Mouse (Mus musculus): ENCODE results near the gene Gba. TPM values are rescaled to one million over a fixed set of nuclear protein-coding genes. Genes with fewer than 3 reads are reported as not detected.

Gene Gba
- total RNA-seq, 2 experiments from 2014 or later: 22.1 to 23.9 TPM

Small RNA genes within 50 kb of the gene (microRNA-seq; reads per million reads assigned to microRNA genes)
- 173 to 10,303 reads per million in 2 experiments for gene Mir92b

Other genes starting within 250 kb of the Gba start
- 10 to 100 TPM; 16.0 to 17.7 TPM for gene Rusc1, start 109.6 kb upstream of the Gba start, total RNA-seq (2021)
- gene Gm43738, start 101.8 kb upstream of the Gba start, total RNA-seq (2021): not detected
- 10 to 100 TPM; 19.7 to 23.5 TPM for gene Fdps, start 101.0 kb upstream of the Gba start, total RNA-seq (2021)
- gene Pklr, start 66.8 kb upstream of the Gba start, total RNA-seq (2021): not detected
- under 1 TPM; 0.49 to 0.60 TPM for gene Hcn3, start 42.7 kb upstream of the Gba start, total RNA-seq (2021)
- gene Clk2, start 38.1 kb upstream of the Gba start, total RNA-seq (2021): 10 to 100 TPM; 23.3 to 23.6 TPM
- 10 to 100 TPM; 47.2 to 48.7 TPM for gene Scamp3, start 25.5 kb upstream of the Gba start, total RNA-seq (2021)
- gene Fam189b, start 19.8 kb upstream of the Gba start, total RNA-seq (2021): 1 to 10 TPM; 7.1 to 7.6 TPM
- gene Thbs3, start 12.3 kb downstream of the Gba start, total RNA-seq (2021): 10 to 100 TPM; 12.7 to 17.1 TPM
- gene Mtx1, start 24.2 kb downstream of the Gba start, total RNA-seq (2021): 10 to 100 TPM; 64.8 to 69.8 TPM
- under 1 TPM; 0.22 to 0.98 TPM for gene Muc1, start 26.1 kb downstream of the Gba start, total RNA-seq (2021)
- 10 to 100 TPM; 71.9 to 72.8 TPM for gene Krtcap2, start 43.0 kb downstream of the Gba start, total RNA-seq (2021)
- gene Trim46, start 43.4 kb downstream of the Gba start, total RNA-seq (2021): under 1 TPM; 0.68 to 0.76 TPM
- 10 to 100 TPM; 47.6 to 58.7 TPM for gene Dpm3, start 56.4 kb downstream of the Gba start, total RNA-seq (2021)
- 10 to 100 TPM; 20.6 to 22.7 TPM for gene Slc50a1, start 67.6 kb downstream of the Gba start, total RNA-seq (2021)
- 10 to 100 TPM; 32.4 to 34.0 TPM for gene Efna1, start 78.2 kb downstream of the Gba start, total RNA-seq (2021)
- gene Efna3, start 120.0 kb downstream of the Gba start, total RNA-seq (2021): not detected
- gene Efna4, start 135.1 kb downstream of the Gba start, total RNA-seq (2021): under 1 TPM; 0.49 to 0.74 TPM
- 10 to 100 TPM; 80.4 to 100.0 TPM for gene Adam15, start 147.1 kb downstream of the Gba start, total RNA-seq (2021)
- not detected for gene Dcst2, start 159.0 kb downstream of the Gba start, total RNA-seq (2021)
- under 1 TPM; 0.22 to 0.48 TPM for gene Dcst1, start 162.3 kb downstream of the Gba start, total RNA-seq (2021)
- 10 to 100 TPM; 18.4 to 27.3 TPM for gene Zbtb7b, start 191.8 kb downstream of the Gba start, total RNA-seq (2021)
- under 1 TPM in 1 of 2 experiments, not detected in 1; 0.98 TPM for gene Lenep, start 199.9 kb downstream of the Gba start, total RNA-seq (2021)
- 10 to 100 TPM; 44.7 to 46.1 TPM for gene Flad1, start 208.9 kb downstream of the Gba start, total RNA-seq (2021)
- 10 to 100 TPM in 1 of 2 experiments, 1 to 10 TPM in 1; 7.9 to 14.4 TPM for gene Cks1b, start 215.5 kb downstream of the Gba start, total RNA-seq (2021)
- gene Shc1, start 215.5 kb downstream of the Gba start, total RNA-seq (2021): 10 to 100 TPM; 45.0 to 47.5 TPM
- 10 to 100 TPM; 16.5 to 19.9 TPM for gene Pygo2, start 227.3 kb downstream of the Gba start, total RNA-seq (2021)
- gene Pbxip1, start 233.8 kb downstream of the Gba start, total RNA-seq (2021): 10 to 100 TPM; 51.9 to 53.1 TPM